Mouse (Mus musculus): ENCODE data around the gene Tcap. TPM values are rescaled to one million over a fixed set of nuclear protein-coding genes. Genes with fewer than 3 reads are reported as not detected.

Gene Tcap
- polyA plus RNA-seq (2015; fragmentation: Nextera tagmentation; extraction: Ambion mirVana), result 0.23 and 0.26 TPM in 2 replicates

DNA sequence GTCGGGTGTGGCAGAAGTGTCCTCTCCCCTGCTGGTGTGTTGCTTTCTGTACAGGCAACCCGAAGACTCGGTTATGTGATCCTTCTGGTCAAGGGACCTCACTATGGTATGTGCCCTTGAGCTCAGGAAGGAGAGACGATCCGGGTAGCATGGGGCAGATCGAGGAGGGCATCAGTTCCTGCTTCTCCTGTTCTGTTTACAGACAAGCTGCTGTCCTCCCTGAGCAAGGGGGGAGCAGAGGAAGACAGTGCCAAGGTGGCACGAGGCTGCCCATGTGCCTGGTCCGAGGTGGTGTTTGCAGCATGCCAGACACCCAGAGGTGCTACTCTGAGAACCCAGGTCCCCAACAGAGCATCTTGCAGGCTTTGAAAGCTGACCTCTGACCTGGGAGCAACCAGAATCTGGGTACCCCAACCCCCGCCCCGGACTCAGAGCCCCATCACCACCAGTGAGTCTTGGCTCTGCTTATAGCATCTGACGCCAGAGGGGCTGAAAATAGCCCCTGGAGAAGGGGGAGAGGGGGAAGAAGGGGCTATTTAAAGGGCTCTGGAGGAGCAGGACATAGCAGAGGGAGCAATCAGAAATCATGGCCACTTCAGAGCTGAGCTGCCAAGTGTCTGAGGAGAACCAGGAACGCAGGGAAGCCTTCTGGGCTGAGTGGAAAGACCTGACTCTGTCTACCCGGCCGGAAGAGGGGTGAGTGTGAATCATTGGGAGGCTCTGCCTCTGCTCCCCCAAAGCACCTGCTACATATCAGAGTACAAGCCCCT, at the start of gene Tcap:
TSS of gene Tcap (plus strand) at position 551 of the 770 bp plus-strand sequence.
- peaks cover 6% of the 10 kb centered on the region; the same call in 1 of the 2 replicates for H3K27me3 ChIP-seq (replicated peaks; ENCODE audit: control insufficient read depth, insufficient read depth, low read length)
- H3K4me2 ChIP-seq (ENCODE audit: low read length), result no peak within 1 kb of the TSS
- peaks cover 9% of the 10 kb centered on the region for H3K4me1 ChIP-seq (replicated peaks; ENCODE audit: control insufficient read depth, insufficient read depth, low read length)
- no peak for ATAC-seq
- no peak within 1 kb of the TSS for H3K27ac ChIP-seq (ENCODE audit: low read length)
- H3K36me3 ChIP-seq (ENCODE audit: control insufficient read depth, insufficient read depth), result peaks cover 2% of the 10 kb centered on the region; the same call in 1 of the 2 replicates
- WGBS, result 72% methylated on average over 14 of the region's 14 CpGs
- H3K4me3 ChIP-seq (replicated peaks; ENCODE audit: low read length), result no peak within 1 kb of the TSS
- no peaks in the 10 kb centered on the region for H3K9me3 ChIP-seq (ENCODE audit: control insufficient read depth, low read length)
- peak within 1 kb of the TSS; percentile 15; the same call in 1 of the 2 replicates for H3K9ac ChIP-seq (replicated peaks; ENCODE audit: low read depth, low read length)

DNA sequence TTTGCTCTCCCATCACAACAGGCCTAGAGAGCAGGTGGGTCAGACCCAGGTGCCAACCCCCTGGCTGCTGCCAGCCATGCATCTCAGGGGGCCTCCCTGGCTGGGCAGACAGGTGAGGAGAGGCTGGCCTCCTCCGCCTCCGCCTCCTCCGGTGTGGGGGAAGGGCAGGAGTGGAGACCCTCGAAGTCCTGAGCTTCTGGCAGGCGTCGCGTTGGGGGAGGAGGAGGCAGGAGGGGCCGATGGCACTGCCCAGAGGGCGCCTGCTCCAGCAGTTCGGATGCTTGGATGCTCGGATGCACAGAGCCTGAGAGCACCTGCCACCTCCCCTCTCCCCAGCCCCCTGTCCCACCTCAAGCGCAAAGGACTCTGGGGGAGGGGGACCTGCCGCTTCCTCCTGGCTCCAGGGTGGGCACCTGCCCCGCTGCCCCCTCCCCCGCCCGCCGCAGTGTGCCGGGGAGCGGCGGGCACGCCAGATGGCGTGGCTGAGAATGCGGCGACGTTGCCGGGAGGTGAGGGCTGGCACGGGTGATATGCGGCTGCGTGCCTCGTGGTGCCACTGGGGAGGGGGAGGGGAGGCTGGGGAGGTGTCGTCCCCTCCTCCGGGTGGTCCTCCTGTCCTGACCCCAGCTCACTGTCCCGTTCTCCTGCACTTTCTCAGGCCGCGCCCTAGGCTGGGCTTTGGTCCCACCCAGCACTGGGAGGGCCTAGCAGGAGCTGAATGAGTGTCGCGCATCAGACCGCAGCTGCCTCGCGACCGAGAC, 49.5 kb upstream of the Tcap start:
- peaks cover 55% of the 10 kb centered on the region for H3K4me1 ChIP-seq (replicated peaks; ENCODE audit: control insufficient read depth, insufficient read depth, low read length)
- WGBS, result under 1% methylated on average over 32 of the region's 41 CpGs
- ATAC-seq, result peak; percentile 13; the same call in 1 of the 2 replicates
- no peaks in the 10 kb centered on the region for H3K36me3 ChIP-seq (ENCODE audit: control insufficient read depth, insufficient read depth)
- H3K4me2 ChIP-seq (ENCODE audit: low read length), result peak overlapping the region; percentile 62
- peak overlapping the region; percentile 38 for H3K4me3 ChIP-seq (replicated peaks; ENCODE audit: low read length)
- H3K27me3 ChIP-seq (replicated peaks; ENCODE audit: control insufficient read depth, insufficient read depth, low read length), result peaks cover 26% of the 10 kb centered on the region
- no peaks in the 10 kb centered on the region for H3K9me3 ChIP-seq (ENCODE audit: control insufficient read depth, low read length)
- peak overlapping the region; percentile 54 for H3K9ac ChIP-seq (replicated peaks; ENCODE audit: low read depth, low read length)
- peak overlapping the region; percentile 97 for H3K27ac ChIP-seq (ENCODE audit: low read length)

- no peak overlapping the region for H3K9ac ChIP-seq (replicated peaks; ENCODE audit: low read depth, low read length)
- peaks cover 64% of the 10 kb centered on the region for H3K4me1 ChIP-seq (replicated peaks; ENCODE audit: control insufficient read depth, insufficient read depth, low read length)
- peak overlapping the region; percentile 97 for H3K27ac ChIP-seq (ENCODE audit: low read length)
- H3K4me2 ChIP-seq (ENCODE audit: low read length), result no peak overlapping the region; the same call in 1 of the 2 replicates
- WGBS, result 5% methylated on average over 9 of the region's 9 CpGs
- ATAC-seq, result no peak
- H3K27me3 ChIP-seq (replicated peaks; ENCODE audit: control insufficient read depth, insufficient read depth, low read length), result peaks cover 28% of the 10 kb centered on the region
- H3K9me3 ChIP-seq (ENCODE audit: control insufficient read depth, low read length), result no peaks in the 10 kb centered on the region
- H3K36me3 ChIP-seq (ENCODE audit: control insufficient read depth, insufficient read depth), result no peaks in the 10 kb centered on the region
- H3K4me3 ChIP-seq (replicated peaks; ENCODE audit: low read length), result no peak overlapping the region
Observed at GRCm38 (mm10) chr11:98335250-98335649, 48.4 kb upstream of the Tcap start.

DNA sequence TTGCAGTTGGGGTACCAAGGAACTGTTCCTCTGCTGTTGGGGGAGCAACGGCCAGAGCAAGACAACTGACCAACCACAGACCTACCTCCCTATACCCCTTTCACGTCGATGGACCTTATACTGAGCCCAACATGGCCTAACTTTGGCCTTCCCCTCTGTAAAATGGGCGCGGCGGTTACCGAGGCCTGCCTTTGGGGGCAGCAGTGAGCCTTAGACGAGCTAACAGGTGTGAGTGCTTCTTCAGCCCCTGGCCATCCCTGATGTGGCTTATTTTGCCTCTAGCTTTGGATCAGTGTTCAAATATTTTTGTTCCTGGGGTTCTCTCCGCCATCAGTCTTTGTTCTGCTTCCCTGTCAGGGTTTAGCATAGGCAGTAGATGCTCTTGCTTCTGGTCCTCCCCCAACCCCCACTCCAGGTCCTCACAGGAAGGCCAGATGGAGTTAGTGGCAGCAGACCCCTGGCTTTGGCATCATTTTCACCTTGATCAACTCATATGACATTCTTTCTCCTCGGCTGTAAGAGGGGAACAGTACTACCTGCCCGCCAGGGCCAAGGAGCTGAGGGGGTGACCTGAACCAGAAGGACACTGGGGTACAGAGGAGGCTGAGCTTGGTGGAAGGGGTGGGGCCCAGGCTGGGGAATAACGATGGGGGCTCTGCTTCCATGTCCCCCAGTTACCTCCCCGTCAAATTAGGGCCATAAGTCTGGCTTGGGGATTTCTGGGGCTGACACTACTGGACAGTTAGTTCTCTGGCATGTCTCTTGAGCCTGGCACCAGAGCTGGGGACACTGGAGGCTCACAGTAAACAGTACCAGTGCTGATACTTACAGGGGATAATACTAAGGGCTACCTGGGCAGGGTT, 47.1 kb upstream of the Tcap start:
- Histone ChIP-seq H3K36me3 (ENCODE audit: control insufficient read depth, insufficient read depth) (no peaks in the 10 kb centered on the region), H3K4me1 (replicated peaks; ENCODE audit: control insufficient read depth, insufficient read depth, low read length) (peaks cover 62% of the 10 kb centered on the region), H3K9ac (replicated peaks; ENCODE audit: low read depth, low read length) (no peak overlapping the region), H3K9me3 (ENCODE audit: control insufficient read depth, low read length) (no peaks in the 10 kb centered on the region), H3K27me3 (replicated peaks; ENCODE audit: control insufficient read depth, insufficient read depth, low read length) (peaks cover 20% of the 10 kb centered on the region), H3K27ac (ENCODE audit: low read length) (no peak overlapping the region), H3K4me2 (ENCODE audit: low read length) (no peak overlapping the region), H3K4me3 (replicated peaks; ENCODE audit: low read length) (no peak overlapping the region)
- no peak for ATAC-seq
- 18% methylated on average over 13 of the region's 13 CpGs for WGBS

DNA sequence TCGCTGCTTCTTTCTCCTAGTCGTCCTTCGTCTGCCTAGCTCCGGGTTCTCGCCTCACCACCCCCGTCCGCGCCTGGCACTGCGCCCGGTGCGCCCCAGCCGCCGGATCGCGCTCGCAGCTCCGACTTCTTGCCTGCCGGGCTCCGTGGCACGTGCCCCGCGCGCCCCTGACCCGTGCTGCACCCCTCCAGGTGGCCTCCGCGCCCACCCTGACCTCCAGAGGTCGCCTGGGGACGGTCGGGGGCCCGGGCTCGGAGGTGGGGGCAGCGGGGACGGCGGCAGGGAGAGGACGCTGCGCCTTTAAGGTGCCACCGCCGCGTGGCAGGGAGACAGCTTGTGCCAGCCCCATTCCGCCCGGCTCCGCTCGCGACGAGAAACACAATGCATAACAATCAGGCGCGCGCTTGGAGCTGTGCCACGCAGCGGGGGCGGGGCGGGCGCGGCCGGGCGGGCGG, 45.1 kb upstream of the Tcap start:
- Histone ChIP-seq H3K9ac (replicated peaks; ENCODE audit: low read depth, low read length) (peak overlapping the region; percentile 87), H3K4me3 (replicated peaks; ENCODE audit: low read length) (peak overlapping the region; percentile 59), H3K27ac (ENCODE audit: low read length) (peak overlapping the region; percentile 100), H3K9me3 (ENCODE audit: control insufficient read depth, low read length) (no peaks in the 10 kb centered on the region), H3K36me3 (ENCODE audit: control insufficient read depth, insufficient read depth) (no peaks in the 10 kb centered on the region), H3K4me1 (replicated peaks; ENCODE audit: control insufficient read depth, insufficient read depth, low read length) (peaks cover 66% of the 10 kb centered on the region), H3K4me2 (ENCODE audit: low read length) (peak overlapping the region; percentile 90), H3K27me3 (replicated peaks; ENCODE audit: control insufficient read depth, insufficient read depth, low read length) (peaks cover 13% of the 10 kb centered on the region)
- under 1% methylated on average over 47 of the region's 57 CpGs for WGBS
- ATAC-seq, result peak; percentile 54

DNA sequence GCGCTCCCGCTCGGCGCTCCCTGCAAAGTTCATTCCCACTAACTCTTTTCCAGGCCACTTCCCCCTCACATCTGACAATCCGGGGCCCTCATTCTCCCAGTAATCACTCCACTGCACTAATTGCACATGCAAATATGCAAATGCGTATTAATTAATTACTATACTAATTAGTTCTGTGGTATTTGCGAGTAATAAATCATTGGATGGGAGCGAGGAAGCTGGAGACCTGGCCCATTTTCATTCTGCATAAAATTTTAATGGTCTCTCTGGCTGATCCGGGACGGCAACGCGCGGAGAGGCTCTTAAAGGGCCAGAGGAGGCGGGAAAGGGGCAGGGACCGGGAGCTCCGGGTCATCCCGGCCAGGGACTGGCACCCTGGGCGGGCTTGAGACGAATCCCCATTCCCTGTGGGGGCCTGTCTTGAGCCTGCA, 44.5 kb upstream of the Tcap start:
- H3K9me3 ChIP-seq (ENCODE audit: control insufficient read depth, low read length), result no peaks in the 10 kb centered on the region
- H3K4me3 ChIP-seq (replicated peaks; ENCODE audit: low read length), result peak overlapping the region; percentile 59
- H3K4me1 ChIP-seq (replicated peaks; ENCODE audit: control insufficient read depth, insufficient read depth, low read length), result peaks cover 61% of the 10 kb centered on the region
- peak; percentile 47 for ATAC-seq
- H3K9ac ChIP-seq (replicated peaks; ENCODE audit: low read depth, low read length), result peak overlapping the region; percentile 87
- under 1% methylated on average over 18 of the region's 19 CpGs for WGBS
- H3K4me2 ChIP-seq (ENCODE audit: low read length), result peak overlapping the region; percentile 90
- no peaks in the 10 kb centered on the region for H3K36me3 ChIP-seq (ENCODE audit: control insufficient read depth, insufficient read depth)
- peak overlapping the region; percentile 100 for H3K27ac ChIP-seq (ENCODE audit: low read length)
- H3K27me3 ChIP-seq (replicated peaks; ENCODE audit: control insufficient read depth, insufficient read depth, low read length), result peaks cover 13% of the 10 kb centered on the region

DNA sequence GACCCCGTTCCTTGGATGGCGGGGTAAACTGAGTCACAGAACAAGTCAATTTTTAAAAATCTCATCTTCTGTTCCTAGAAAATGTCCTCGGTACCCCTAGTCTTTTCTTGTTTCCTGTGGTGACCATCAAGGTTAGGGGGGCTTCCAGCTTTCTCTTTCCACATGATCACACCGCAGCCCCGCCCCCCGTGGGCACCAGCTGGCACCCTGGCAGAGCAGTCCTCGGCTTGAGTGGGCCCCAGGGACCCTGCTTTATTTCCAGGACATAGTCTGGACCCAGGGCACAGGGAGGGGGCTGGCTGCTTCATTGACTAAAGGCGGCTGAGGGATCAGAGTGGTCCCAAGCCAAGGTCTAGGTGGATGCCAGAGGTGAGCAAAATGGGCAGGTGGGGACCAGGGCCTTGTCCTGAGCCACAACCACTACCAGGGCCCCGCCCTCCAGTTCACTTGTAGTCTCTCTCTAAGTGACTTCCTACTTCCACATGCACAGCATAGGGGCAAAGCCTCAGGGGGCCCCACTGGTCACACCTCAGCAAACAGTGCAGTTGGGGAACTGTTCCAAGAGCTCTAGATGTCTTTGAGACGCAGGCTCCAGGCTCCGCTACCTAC, 43.8 kb upstream of the Tcap start:
- Histone ChIP-seq H3K36me3 (ENCODE audit: control insufficient read depth, insufficient read depth) (no peaks in the 10 kb centered on the region), H3K27ac (ENCODE audit: low read length) (peak overlapping the region; percentile 100), H3K4me1 (replicated peaks; ENCODE audit: control insufficient read depth, insufficient read depth, low read length) (peaks cover 54% of the 10 kb centered on the region), H3K9me3 (ENCODE audit: control insufficient read depth, low read length) (no peaks in the 10 kb centered on the region), H3K4me2 (ENCODE audit: low read length) (peak overlapping the region; percentile 90), H3K27me3 (replicated peaks; ENCODE audit: control insufficient read depth, insufficient read depth, low read length) (peaks cover 13% of the 10 kb centered on the region), H3K9ac (replicated peaks; ENCODE audit: low read depth, low read length) (peak overlapping the region; percentile 87), H3K4me3 (replicated peaks; ENCODE audit: low read length) (peak overlapping the region; percentile 59)
- ATAC-seq, result no peak
- WGBS, result 8% methylated on average over 11 of the region's 11 CpGs

DNA sequence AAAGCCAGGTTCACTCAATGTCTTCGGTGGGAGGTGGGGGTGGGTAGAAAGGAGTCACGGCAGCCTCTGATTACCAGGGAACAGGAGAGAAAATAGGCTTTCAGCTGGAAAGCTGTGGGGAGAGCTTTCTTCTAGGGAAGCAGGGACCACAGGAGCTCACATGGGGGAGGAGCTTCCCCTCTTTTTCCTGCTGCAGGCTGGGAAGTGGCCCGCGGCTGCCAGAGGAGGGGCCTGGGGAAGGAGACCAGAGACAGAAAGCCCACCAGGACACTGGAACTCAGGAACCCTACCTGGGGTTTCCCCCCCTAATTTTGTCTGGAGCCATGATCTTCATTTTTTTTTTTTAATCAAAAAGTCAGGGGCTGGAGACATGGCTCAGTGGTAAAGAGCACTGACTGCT, 43.0 kb upstream of the Tcap start:
- WGBS, result 13% methylated on average over 3 of the region's 4 CpGs
- Histone ChIP-seq H3K9ac (replicated peaks; ENCODE audit: low read depth, low read length) (no peak overlapping the region), H3K27ac (ENCODE audit: low read length) (no peak overlapping the region; the same call in 1 of the 2 replicates), H3K36me3 (ENCODE audit: control insufficient read depth, insufficient read depth) (no peaks in the 10 kb centered on the region), H3K4me3 (replicated peaks; ENCODE audit: low read length) (no peak overlapping the region), H3K27me3 (replicated peaks; ENCODE audit: control insufficient read depth, insufficient read depth, low read length) (peaks cover 13% of the 10 kb centered on the region), H3K9me3 (ENCODE audit: control insufficient read depth, low read length) (no peaks in the 10 kb centered on the region), H3K4me2 (ENCODE audit: low read length) (no peak overlapping the region), H3K4me1 (replicated peaks; ENCODE audit: control insufficient read depth, insufficient read depth, low read length) (peaks cover 51% of the 10 kb centered on the region)
- ATAC-seq, result no peak

Measured in forebrain, embryonic 16.5 days (tissue).